21 mouse cellular contexts compared by ENCODE assay signal in the genomic region with DNA sequence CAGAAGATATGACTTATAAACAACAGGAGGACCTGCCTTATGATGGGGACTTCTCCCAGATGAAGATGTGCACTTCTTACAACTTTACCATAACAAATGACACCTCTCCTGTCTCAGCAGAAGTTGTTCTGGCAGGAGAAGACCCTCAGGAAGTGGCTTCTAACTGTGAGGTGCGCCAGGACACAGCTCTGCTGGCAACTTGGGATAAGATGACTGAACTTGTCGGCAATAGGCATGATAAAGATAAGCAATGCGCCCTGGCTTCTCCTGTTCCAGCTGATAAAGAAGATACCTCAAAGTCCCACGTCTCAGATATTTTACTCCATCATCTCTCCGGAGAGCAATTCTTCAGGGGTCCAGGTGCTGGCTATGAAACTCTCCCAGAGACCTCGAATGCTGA. TPM values are rescaled to one million over a fixed set of nuclear protein-coding genes. Genes with fewer than 3 reads are reported as not detected.
DNase-seq lines count a peak whose midpoint lies in the region; ATAC-seq lines count a peak whose summit lies in the region.
"Had no signal": no experiment of that assay in that cellular context is flagged by ENCODE, and none has a peak within 500 bp of the region (broad histone marks: within the 10 kb centered on the region; RNA-seq: fewer than 3 reads in every experiment).

No protein-coding gene starts in this region.

- H3K27ac ChIP-seq in embryonic facial prominence, embryonic 14.5 days (replicated peaks; ENCODE audit: low read depth, low read length) = peak overlapping the region; percentile 64
- peak overlapping the region; percentile 79 for H3K27ac ChIP-seq in limb, embryonic 15.5 days
- H3K27ac ChIP-seq: hindbrain, embryonic 12.5 days; midbrain, embryonic 12.5 days had no signal

- H3K36me3 ChIP-seq in embryonic facial prominence, embryonic 14.5 days (ENCODE audit: control insufficient read depth, insufficient read depth, low read length) = no peaks in the 10 kb centered on the region
- no peaks in the 10 kb centered on the region for H3K36me3 ChIP-seq in limb, embryonic 15.5 days
- H3K36me3 ChIP-seq: hindbrain, embryonic 12.5 days; midbrain, embryonic 12.5 days had no signal

- H3K4me3 ChIP-seq in embryonic facial prominence, embryonic 14.5 days (ENCODE audit: low read depth, low read length) = no peak overlapping the region
- H3K4me3 ChIP-seq in limb, embryonic 15.5 days = no peak overlapping the region
- H3K4me3 ChIP-seq: hindbrain, embryonic 12.5 days; midbrain, embryonic 12.5 days had no signal

- H3K9ac ChIP-seq in embryonic facial prominence, embryonic 14.5 days (ENCODE audit: low read depth, low read length) = no peak overlapping the region
- no peak overlapping the region for H3K9ac ChIP-seq in limb, embryonic 15.5 days
- H3K9ac ChIP-seq: hindbrain, embryonic 12.5 days; midbrain, embryonic 12.5 days had no signal

- peak overlapping the region; percentile 33; the same call in 1 of the 2 replicates for H3K4me2 ChIP-seq in embryonic facial prominence, embryonic 14.5 days (ENCODE audit: low read depth, low read length)
- no peak overlapping the region for H3K4me2 ChIP-seq in limb, embryonic 15.5 days
- H3K4me2 ChIP-seq: hindbrain, embryonic 12.5 days; midbrain, embryonic 12.5 days had no signal

- DNase-seq in heart, adult 11 months = peak; percentile 78
- DNase-seq in heart, postnatal 25 days (ENCODE audit: low spot score) = no peak
- no peak for DNase-seq in embryonic facial prominence, embryonic 14.5 days (ENCODE audit: low spot score)
- no peak for DNase-seq in urinary bladder, postnatal 10 days (ENCODE audit: low spot score)
- no peak for DNase-seq in frontal cortex, postnatal 10 days (ENCODE audit: low spot score in 2 of 2)
- DNase-seq: adrenal gland, postnatal 25 days; cerebellum, postnatal 10 days; kidney, postnatal 36 days; lung, postnatal 10 days; thymus, adult 18-20 months had no signal

- no peaks in the 10 kb centered on the region for H3K27me3 ChIP-seq in embryonic facial prominence, embryonic 14.5 days (replicated peaks; ENCODE audit: control insufficient read depth, insufficient read depth, low read length)
- H3K27me3 ChIP-seq in limb, embryonic 15.5 days = no peaks in the 10 kb centered on the region
- H3K27me3 ChIP-seq: CH12.LX; midbrain, embryonic 12.5 days had no signal

- intact Hi-C loops in heart, postnatal 25 days (cut with DNase I) = no loop called here

- H3K4me1 ChIP-seq in embryonic facial prominence, embryonic 14.5 days (ENCODE audit: control insufficient read depth, insufficient read depth, low read length) = peaks cover 10% of the 10 kb centered on the region
- H3K4me1 ChIP-seq in limb, embryonic 15.5 days = peaks cover 9% of the 10 kb centered on the region
- H3K4me1 ChIP-seq: hindbrain, embryonic 12.5 days; midbrain, embryonic 12.5 days had no signal

- ATAC-seq in embryonic facial prominence, embryonic 14.5 days (ENCODE audit: low read depth) = no peak
- ATAC-seq in limb, embryonic 15.5 days (ENCODE audit: insufficient number of reproducible peaks, low FRiP score, low TSS enrichment, low read depth) = no peak
- ATAC-seq in megakaryocyte progenitor cell, adult 5-6 weeks (replicated peaks; ENCODE audit: poor library complexity) = peak; percentile 80
- ATAC-seq in megakaryocyte, adult 5-6 weeks (ENCODE audit: poor library complexity, severe bottlenecking) = no peak
- ATAC-seq: forebrain, embryonic 14.5 days had no signal

- 75% methylated on average over 6 of the region's 6 CpGs for WGBS in embryonic facial prominence, embryonic 14.5 days
- 72% methylated on average over 6 of the region's 6 CpGs for WGBS in limb, embryonic 15.5 days

- no peaks in the 10 kb centered on the region for H3K9me3 ChIP-seq in embryonic facial prominence, embryonic 14.5 days (ENCODE audit: control insufficient read depth, low read length)
- H3K9me3 ChIP-seq in limb, embryonic 15.5 days = no peaks in the 10 kb centered on the region
- H3K9me3 ChIP-seq: hindbrain, embryonic 12.5 days; midbrain, embryonic 12.5 days had no signal

RNA-seq across cellular contexts. Expression of a gene that starts 12.2 kb away (rescaled TPM):
- not detected for total RNA-seq in heart, postnatal 25 days (2021)
- polyA plus RNA-seq in embryonic facial prominence, embryonic 14.5 days (2014; fragmentation: Nextera tagmentation; extraction: Ambion mirVana) = 0.92 and 1.5 TPM in 2 replicates
- polyA plus RNA-seq in limb, embryonic 15.5 days (2015; fragmentation: Nextera tagmentation; extraction: Ambion mirVana) = 1.3 and 1.5 TPM in 2 replicates
- 0.10 TPM in 1 of 2 replicates, not detected in the other for total RNA-seq in megakaryocyte progenitor cell, adult 5-6 weeks (2015)
- 0.14 TPM in 1 of 2 replicates, not detected in the other for total RNA-seq in megakaryocyte progenitor cell, adult 5-6 weeks (2017)
- total RNA-seq in megakaryocyte, adult 5-6 weeks (2015) = 0.07 TPM in 1 of 2 replicates, not detected in the other
- 0.26 TPM in 1 of 2 replicates, not detected in the other for total RNA-seq in megakaryocyte, adult 5-6 weeks (2017)
- total RNA-seq: adrenal gland, postnatal 25 days; CH12.LX; granulocyte monocyte progenitor cell, adult 5-6 weeks; layer of hippocampus, postnatal 25 days; left cerebral cortex, postnatal 36 days had no signal
- polyA plus RNA-seq: forebrain, embryonic 14.5 days; heart, embryonic 14.5 days had no signal

RNA-seq across cellular contexts. Expression of a gene that starts 29.6 kb away (rescaled TPM):
- 1 to 10 TPM; 2.1 to 2.5 TPM for total RNA-seq in heart, postnatal 25 days (2021)
- polyA plus RNA-seq in embryonic facial prominence, embryonic 14.5 days (2014; fragmentation: Nextera tagmentation; extraction: Ambion mirVana) = 69.5 and 85.1 TPM in 2 replicates
- 95.9 and 103 TPM in 2 replicates for polyA plus RNA-seq in limb, embryonic 15.5 days (2015; fragmentation: Nextera tagmentation; extraction: Ambion mirVana)
- 7.2 and 11.1 TPM in 2 replicates for total RNA-seq in megakaryocyte progenitor cell, adult 5-6 weeks (2015)
- 11.7 and 16.3 TPM in 2 replicates for total RNA-seq in megakaryocyte progenitor cell, adult 5-6 weeks (2017)
- 32.1 and 37.2 TPM in 2 replicates for total RNA-seq in megakaryocyte, adult 5-6 weeks (2015)
- total RNA-seq in megakaryocyte, adult 5-6 weeks (2017) = 49.9 and 50.4 TPM in 2 replicates
